Mouse (Mus musculus): ENCODE results near the gene Vamp3. TPM values are rescaled to one million over a fixed set of nuclear protein-coding genes. Genes with fewer than 3 reads are reported as not detected.
A peak's percentile ranks its signal among the peaks of the same experiment; 100 is the strongest.
"Not testable (repeated sequence)": the region's sequence is repeated elsewhere in the genome, so short reads cannot be mapped to it uniquely, and the experiment has no call there.

The Vamp3 gene
- polyA plus RNA-seq, 1 experiment from 2014 or later: 74.6 TPM

DNA sequence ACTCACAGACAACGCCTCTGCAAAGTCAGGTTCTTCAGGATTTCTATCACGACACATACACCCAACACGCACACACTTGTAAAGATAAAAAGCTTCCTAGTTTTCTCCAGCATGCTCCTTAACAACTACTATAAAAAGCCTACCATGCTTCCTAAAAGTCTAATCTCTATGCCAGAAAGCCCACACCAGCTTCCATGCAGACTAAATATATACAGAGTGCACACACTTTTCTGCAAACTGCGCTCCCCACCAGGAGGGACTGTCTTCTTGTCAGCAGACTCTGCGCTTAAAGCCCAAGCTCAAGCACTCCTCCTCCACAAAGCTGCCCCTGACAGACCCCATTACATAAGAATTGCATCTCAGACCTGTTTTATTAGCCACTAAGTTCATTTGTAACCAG lies 16.3 kb downstream of the Vamp3 start:
- Histone ChIP-seq H3K4me3 (ENCODE audit: low read depth, low read length) (no peak overlapping the region), H3K9ac (ENCODE audit: low read depth, low read length) (no peak overlapping the region), H3K36me3 (ENCODE audit: control insufficient read depth, insufficient read depth, low read length) (no peaks in the 10 kb centered on the region), H3K4me1 (replicated peaks; ENCODE audit: control insufficient read depth, insufficient read depth, low read length) (peaks cover 3% of the 10 kb centered on the region; the same call in 1 of the 2 replicates), H3K4me2 (no peak overlapping the region), H3K27me3 (replicated peaks; ENCODE audit: control insufficient read depth, insufficient read depth, low read length) (no peaks in the 10 kb centered on the region), H3K27ac (ENCODE audit: low read depth, low read length) (no peak overlapping the region), H3K9me3 (ENCODE audit: control insufficient read depth, low read length) (no peaks in the 10 kb centered on the region)
- ATAC-seq (replicated peaks; ENCODE audit: low FRiP score) (no peak), DNase-seq (ENCODE audit: low spot score) (no peak)
- 84% methylated on average over 5 of the region's 5 CpGs for WGBS

DNA sequence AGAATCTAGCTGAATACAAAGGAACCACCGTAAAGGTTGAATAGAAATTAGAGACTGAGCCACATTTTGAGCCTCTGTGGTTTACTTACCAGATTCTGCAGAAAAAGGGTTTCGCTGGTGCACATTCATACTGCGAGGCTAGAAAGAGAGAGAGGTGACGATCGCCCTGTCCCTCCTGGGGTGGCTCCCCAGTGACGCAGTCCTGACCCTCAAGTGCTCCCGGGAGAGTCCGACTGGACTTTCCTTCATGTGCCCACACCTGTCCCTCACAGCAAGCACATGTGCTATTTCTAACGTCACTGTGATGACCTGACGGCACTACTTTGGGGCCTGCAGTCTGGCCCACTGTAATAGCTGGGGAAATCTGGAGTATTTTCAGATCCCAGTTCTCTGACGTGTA lies 20.0 kb downstream of the Vamp3 start:
- H3K27ac ChIP-seq (ENCODE audit: low read depth, low read length): no peak overlapping the region
- no peak overlapping the region for H3K9ac ChIP-seq (ENCODE audit: low read depth, low read length)
- ATAC-seq (replicated peaks; ENCODE audit: low FRiP score) (no peak), DNase-seq (ENCODE audit: low spot score) (no peak)
- no peaks in the 10 kb centered on the region for H3K36me3 ChIP-seq (ENCODE audit: control insufficient read depth, insufficient read depth, low read length)
- 91% methylated on average over 11 of the region's 11 CpGs for WGBS
- H3K9me3 ChIP-seq (ENCODE audit: control insufficient read depth, low read length): no peaks in the 10 kb centered on the region
- no peak overlapping the region for H3K4me2 ChIP-seq
- H3K4me3 ChIP-seq (ENCODE audit: low read depth, low read length): no peak overlapping the region
- H3K4me1 ChIP-seq (replicated peaks; ENCODE audit: control insufficient read depth, insufficient read depth, low read length): no peaks in the 10 kb centered on the region
- no peaks in the 10 kb centered on the region for H3K27me3 ChIP-seq (replicated peaks; ENCODE audit: control insufficient read depth, insufficient read depth, low read length)

DNA sequence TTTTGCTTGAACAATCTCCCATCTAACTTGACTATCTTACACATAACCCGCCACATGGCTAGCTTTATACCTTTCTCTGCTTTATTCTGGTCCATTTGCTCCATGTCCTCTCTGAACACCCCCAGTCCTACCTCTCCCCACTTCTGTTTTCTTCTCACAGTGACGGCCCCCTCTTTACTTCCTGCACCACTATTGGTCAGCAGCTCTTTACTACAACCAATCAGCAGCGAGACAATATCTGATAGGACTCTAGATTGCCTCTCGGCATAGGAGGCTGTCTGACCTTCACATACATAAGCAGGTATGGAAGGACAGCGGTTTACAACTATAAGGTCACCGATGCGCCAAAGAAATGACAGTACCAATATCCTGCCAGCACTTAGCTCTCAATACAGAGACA lies 21.2 kb downstream of the Vamp3 start:
- 81% methylated on average over 7 of the region's 7 CpGs for WGBS
- Histone ChIP-seq H3K9ac (ENCODE audit: low read depth, low read length) (no peak overlapping the region), H3K4me3 (ENCODE audit: low read depth, low read length) (no peak overlapping the region), H3K36me3 (ENCODE audit: control insufficient read depth, insufficient read depth, low read length) (no peaks in the 10 kb centered on the region), H3K9me3 (ENCODE audit: control insufficient read depth, low read length) (no peaks in the 10 kb centered on the region), H3K27me3 (replicated peaks; ENCODE audit: control insufficient read depth, insufficient read depth, low read length) (no peaks in the 10 kb centered on the region), H3K4me2 (no peak overlapping the region), H3K27ac (ENCODE audit: low read depth, low read length) (no peak overlapping the region), H3K4me1 (replicated peaks; ENCODE audit: control insufficient read depth, insufficient read depth, low read length) (no peaks in the 10 kb centered on the region)
- ATAC-seq (replicated peaks; ENCODE audit: low FRiP score) (no peak), DNase-seq (ENCODE audit: low spot score) (no peak)

DNA sequence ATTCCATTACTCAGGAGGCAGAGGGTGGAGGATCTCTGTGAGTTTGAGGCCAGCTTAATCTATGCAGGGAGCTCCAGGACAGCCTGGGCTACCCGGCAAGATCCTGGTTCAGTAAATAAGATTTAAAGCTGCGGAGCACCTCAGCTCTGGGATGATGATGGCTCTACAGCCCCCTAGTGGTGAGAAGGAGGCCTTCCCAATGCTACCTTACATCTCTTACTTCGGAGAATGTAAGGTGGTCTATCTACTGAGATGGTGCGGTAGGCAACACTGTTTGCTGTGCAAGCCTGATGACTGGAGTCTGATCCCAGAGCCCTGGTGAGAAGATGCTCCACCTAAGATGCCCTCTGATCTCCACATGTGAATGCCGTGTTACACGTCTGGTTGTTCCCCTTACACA lies 30.8 kb downstream of the Vamp3 start:
- ATAC-seq (replicated peaks; ENCODE audit: low FRiP score): peak; percentile 48; the same call in 1 of the 2 replicates
- no peak for DNase-seq (ENCODE audit: low spot score)
- Histone ChIP-seq H3K4me1 (replicated peaks; ENCODE audit: control insufficient read depth, insufficient read depth, low read length) (no peaks in the 10 kb centered on the region), H3K4me2 (no peak overlapping the region), H3K9me3 (ENCODE audit: control insufficient read depth, low read length) (no peaks in the 10 kb centered on the region), H3K27ac (ENCODE audit: low read depth, low read length) (no peak overlapping the region), H3K36me3 (ENCODE audit: control insufficient read depth, insufficient read depth, low read length) (peaks cover 3% of the 10 kb centered on the region; the same call in 1 of the 2 replicates), H3K9ac (ENCODE audit: low read depth, low read length) (no peak overlapping the region), H3K4me3 (ENCODE audit: low read depth, low read length) (no peak overlapping the region), H3K27me3 (replicated peaks; ENCODE audit: control insufficient read depth, insufficient read depth, low read length) (no peaks in the 10 kb centered on the region)
- 59% methylated on average over 6 of the region's 6 CpGs for WGBS

DNA sequence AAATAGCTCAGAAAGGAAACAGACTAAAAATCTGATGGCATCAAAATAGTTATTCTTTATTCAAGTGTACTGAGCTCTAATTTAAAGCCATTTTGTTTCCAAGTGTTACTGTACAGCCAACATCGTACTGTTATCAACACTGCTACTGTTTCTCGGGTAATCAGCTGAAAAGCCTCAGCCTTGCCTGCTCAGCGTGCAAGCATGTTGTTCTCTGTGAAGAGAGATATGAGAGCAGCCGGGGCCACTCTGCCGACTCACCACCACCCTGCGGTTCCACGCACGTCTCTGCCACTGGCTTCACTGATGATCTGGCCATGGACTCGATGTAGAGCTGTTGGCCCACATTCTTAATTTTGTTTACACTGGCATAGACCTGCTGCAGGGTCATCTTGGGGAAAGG lies 33.6 kb downstream of the Vamp3 start:
- Histone ChIP-seq H3K9me3 (ENCODE audit: control insufficient read depth, low read length) (no peaks in the 10 kb centered on the region), H3K4me2 (no peak overlapping the region), H3K36me3 (ENCODE audit: control insufficient read depth, insufficient read depth, low read length) (peaks cover 3% of the 10 kb centered on the region; the same call in 1 of the 2 replicates), H3K4me3 (ENCODE audit: low read depth, low read length) (no peak overlapping the region), H3K27ac (ENCODE audit: low read depth, low read length) (no peak overlapping the region), H3K9ac (ENCODE audit: low read depth, low read length) (no peak overlapping the region), H3K27me3 (replicated peaks; ENCODE audit: control insufficient read depth, insufficient read depth, low read length) (no peaks in the 10 kb centered on the region), H3K4me1 (replicated peaks; ENCODE audit: control insufficient read depth, insufficient read depth, low read length) (0 out of 2 replicates have a peak, but pooled peaks cover 2% of the 10 kb centered on the region)
- WGBS: 43% methylated on average over 9 of the region's 9 CpGs
- DNase-seq (ENCODE audit: low spot score) (no peak), ATAC-seq (replicated peaks; ENCODE audit: low FRiP score) (peak; percentile 85)

DNA sequence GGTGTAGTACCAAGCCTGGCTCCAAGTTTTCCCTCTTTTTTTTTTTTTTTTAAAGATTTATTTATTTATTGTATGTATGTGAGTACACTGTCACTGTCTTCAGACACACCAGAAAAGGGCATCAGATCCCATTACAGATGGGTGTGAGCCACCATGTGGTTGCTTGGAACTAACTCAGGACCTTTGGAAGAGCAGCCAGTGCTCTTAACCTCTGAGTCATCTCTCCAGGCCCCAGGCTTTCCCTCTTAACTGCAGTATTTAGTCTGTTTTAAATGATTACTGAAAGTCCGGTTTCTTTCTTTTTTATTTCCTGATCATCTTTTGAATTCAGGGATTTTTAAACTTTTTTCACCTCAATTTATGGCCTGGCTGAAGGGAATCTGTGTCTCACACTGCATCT lies 40.4 kb downstream of the Vamp3 start:
- not testable (repeated sequence) for H3K27ac ChIP-seq (ENCODE audit: low read depth, low read length); H3K4me3 ChIP-seq (ENCODE audit: low read depth, low read length); H3K9me3 ChIP-seq (ENCODE audit: control insufficient read depth, low read length); DNase-seq (ENCODE audit: low spot score); H3K9ac ChIP-seq (ENCODE audit: low read depth, low read length); H3K4me1 ChIP-seq (replicated peaks; ENCODE audit: control insufficient read depth, insufficient read depth, low read length); H3K4me2 ChIP-seq; H3K27me3 ChIP-seq (replicated peaks; ENCODE audit: control insufficient read depth, insufficient read depth, low read length); ATAC-seq (replicated peaks; ENCODE audit: low FRiP score); H3K36me3 ChIP-seq (ENCODE audit: control insufficient read depth, insufficient read depth, low read length)
- 93% methylated on average over 1 of the region's 1 CpGs for WGBS

DNA sequence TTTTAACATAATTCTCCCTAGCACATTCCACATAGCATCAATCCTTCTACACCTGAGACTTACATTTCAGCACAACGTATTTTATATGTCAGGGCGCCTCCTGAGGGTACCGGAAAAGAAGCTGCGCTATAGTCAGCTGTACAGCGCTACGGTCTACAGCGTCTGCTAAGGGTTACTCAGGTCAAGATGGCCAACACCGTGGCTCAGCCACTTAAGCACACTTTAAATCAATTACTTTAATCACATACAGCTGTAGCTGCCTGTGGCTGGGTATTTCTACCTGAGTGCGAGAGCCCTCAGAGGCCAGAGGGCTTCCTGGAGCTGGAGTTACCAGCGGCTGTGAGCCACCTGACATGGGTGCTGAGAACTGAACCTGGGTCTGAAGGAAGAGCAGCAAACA lies 41.8 kb downstream of the Vamp3 start:
- no peak for ATAC-seq (replicated peaks; ENCODE audit: low FRiP score)
- DNase-seq (ENCODE audit: low spot score): no peak
- H3K4me2 ChIP-seq: no peak overlapping the region
- H3K4me1 ChIP-seq (replicated peaks; ENCODE audit: control insufficient read depth, insufficient read depth, low read length): 0 out of 2 replicates have a peak, but pooled peaks cover 2% of the 10 kb centered on the region
- no peak overlapping the region for H3K27ac ChIP-seq (ENCODE audit: low read depth, low read length)
- H3K9me3 ChIP-seq (ENCODE audit: control insufficient read depth, low read length): no peaks in the 10 kb centered on the region
- 0 out of 2 replicates have a peak, but pooled peaks cover 2% of the 10 kb centered on the region for H3K36me3 ChIP-seq (ENCODE audit: control insufficient read depth, insufficient read depth, low read length)
- WGBS: 83% methylated on average over 10 of the region's 10 CpGs
- no peak overlapping the region for H3K9ac ChIP-seq (ENCODE audit: low read depth, low read length)
- no peaks in the 10 kb centered on the region for H3K27me3 ChIP-seq (replicated peaks; ENCODE audit: control insufficient read depth, insufficient read depth, low read length)
- no peak overlapping the region for H3K4me3 ChIP-seq (ENCODE audit: low read depth, low read length)

DNA sequence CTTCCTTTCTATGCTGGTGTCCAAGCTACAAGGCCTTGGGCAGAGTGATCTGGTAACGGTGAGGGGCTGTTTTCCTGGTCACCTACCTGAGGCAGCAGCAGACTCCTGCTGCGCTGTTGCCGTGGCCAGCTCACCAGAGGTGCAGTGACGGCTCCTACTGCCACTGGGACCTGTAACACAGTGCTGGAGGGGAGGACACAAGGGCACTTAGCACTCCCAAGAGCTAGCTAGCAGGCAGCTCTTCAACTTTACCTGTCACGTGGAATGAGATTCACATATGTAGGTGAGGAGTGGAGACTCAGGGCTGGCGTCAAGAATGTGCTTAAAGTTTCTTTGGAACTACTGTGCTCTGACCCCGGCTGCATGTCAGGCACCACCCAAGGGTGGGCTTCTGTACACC lies 47.4 kb downstream of the Vamp3 start:
- H3K4me3 ChIP-seq (ENCODE audit: low read depth, low read length): no peak overlapping the region
- H3K36me3 ChIP-seq (ENCODE audit: control insufficient read depth, insufficient read depth, low read length): peaks cover 3% of the 10 kb centered on the region; the same call in 1 of the 2 replicates
- H3K4me1 ChIP-seq (replicated peaks; ENCODE audit: control insufficient read depth, insufficient read depth, low read length): no peaks in the 10 kb centered on the region
- WGBS: 89% methylated on average over 7 of the region's 7 CpGs
- DNase-seq (ENCODE audit: low spot score) (no peak), ATAC-seq (replicated peaks; ENCODE audit: low FRiP score) (no peak)
- H3K27me3 ChIP-seq (replicated peaks; ENCODE audit: control insufficient read depth, insufficient read depth, low read length): no peaks in the 10 kb centered on the region
- no peak overlapping the region for H3K9ac ChIP-seq (ENCODE audit: low read depth, low read length)
- H3K9me3 ChIP-seq (ENCODE audit: control insufficient read depth, low read length): no peaks in the 10 kb centered on the region
- no peak overlapping the region for H3K27ac ChIP-seq (ENCODE audit: low read depth, low read length)
- H3K4me2 ChIP-seq: no peak overlapping the region

DNA sequence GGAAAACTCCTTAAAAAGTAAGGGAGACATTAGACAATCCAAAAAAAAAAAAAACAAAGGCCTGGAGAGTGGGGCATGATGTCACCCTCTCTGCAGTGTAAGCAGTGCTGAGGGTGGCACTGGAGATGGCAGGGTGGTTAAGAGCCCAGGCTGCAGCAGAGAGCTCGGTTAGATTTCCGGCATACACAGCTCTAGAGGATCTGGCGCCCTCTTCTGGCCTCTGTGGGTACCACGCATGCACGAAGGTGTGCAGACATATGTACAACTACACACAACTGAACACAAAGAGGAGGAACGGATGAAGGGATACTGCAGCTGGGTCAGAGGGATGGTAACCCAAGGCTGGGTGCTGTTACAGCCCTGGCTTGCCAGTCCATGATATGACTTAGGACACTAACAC lies 50.8 kb downstream of the Vamp3 start:
- WGBS: 57% methylated on average over 6 of the region's 6 CpGs

More for the DNA sequence above, 50.8 kb downstream of the Vamp3 start:
- Histone ChIP-seq H3K36me3 (ENCODE audit: control insufficient read depth, insufficient read depth, low read length) (peaks cover 3% of the 10 kb centered on the region; the same call in 1 of the 2 replicates), H3K9ac (ENCODE audit: low read depth, low read length) (no peak overlapping the region), H3K9me3 (ENCODE audit: control insufficient read depth, low read length) (no peaks in the 10 kb centered on the region), H3K27me3 (replicated peaks; ENCODE audit: control insufficient read depth, insufficient read depth, low read length) (no peaks in the 10 kb centered on the region), H3K4me1 (replicated peaks; ENCODE audit: control insufficient read depth, insufficient read depth, low read length) (no peaks in the 10 kb centered on the region), H3K27ac (ENCODE audit: low read depth, low read length) (no peak overlapping the region), H3K4me2 (no peak overlapping the region), H3K4me3 (ENCODE audit: low read depth, low read length) (no peak overlapping the region)
- no peak for ATAC-seq (replicated peaks; ENCODE audit: low FRiP score)
- peak; percentile 53 for DNase-seq (ENCODE audit: low spot score)
